Mouse (Mus musculus): ENCODE measurements around the gene Plce1. TPM values are rescaled to one million over a fixed set of nuclear protein-coding genes. Genes with fewer than 3 reads are reported as not detected.

The Plce1 gene
- polyA plus RNA-seq, 1 experiment, result not detected

- Histone ChIP-seq H3K4me3 (replicated peaks) (no peak overlapping the region), H3K9me3 (ENCODE audit: control insufficient read depth, low read length) (no peaks in the 10 kb centered on the region), H3K4me1 (ENCODE audit: control insufficient read depth) (no peaks in the 10 kb centered on the region), H3K36me3 (ENCODE audit: control insufficient read depth) (no peaks in the 10 kb centered on the region), H3K27me3 (ENCODE audit: control insufficient read depth) (no peaks in the 10 kb centered on the region)
- no peak for TF ChIP-seq TAL1 (IDR thresholded peaks at IDR 0.05; ENCODE audit: low read length)
Observed at GRCm38 (mm10) chr19:38610291-38610690, 129.4 kb downstream of the Plce1 start.

- Histone ChIP-seq H3K27me3 (ENCODE audit: control insufficient read depth) (no peaks in the 10 kb centered on the region), H3K4me3 (replicated peaks) (no peak overlapping the region), H3K4me1 (ENCODE audit: control insufficient read depth) (no peaks in the 10 kb centered on the region), H3K9me3 (ENCODE audit: control insufficient read depth, low read length) (no peaks in the 10 kb centered on the region), H3K36me3 (ENCODE audit: control insufficient read depth) (no peaks in the 10 kb centered on the region)
- no peak for TF ChIP-seq TAL1 (IDR thresholded peaks at IDR 0.05; ENCODE audit: low read length)
- TF ChIP-seq GATA1 (IDR thresholded peaks at IDR 0.05; ENCODE audit: low read length), result no peak
Observed at GRCm38 (mm10) chr19:38610809-38611208, 129.9 kb downstream of the Plce1 start.

GRCm38 (mm10) chr19:38614067-38614675, 133.3 kb downstream of the Plce1 start:
- H3K4me3 ChIP-seq (replicated peaks), result no peak overlapping the region
- H3K27me3 ChIP-seq (ENCODE audit: control insufficient read depth), result no peaks in the 10 kb centered on the region
- H3K4me1 ChIP-seq (ENCODE audit: control insufficient read depth), result no peaks in the 10 kb centered on the region
- TF ChIP-seq GATA1 (IDR thresholded peaks at IDR 0.05; ENCODE audit: low read length), result no peak
- no peak for TF ChIP-seq TAL1 (IDR thresholded peaks at IDR 0.05; ENCODE audit: low read length)
- H3K9me3 ChIP-seq (ENCODE audit: control insufficient read depth, low read length), result no peaks in the 10 kb centered on the region
- H3K36me3 ChIP-seq (ENCODE audit: control insufficient read depth), result no peaks in the 10 kb centered on the region

- Histone ChIP-seq H3K4me1 (ENCODE audit: control insufficient read depth) (no peaks in the 10 kb centered on the region), H3K36me3 (ENCODE audit: control insufficient read depth) (no peaks in the 10 kb centered on the region), H3K9me3 (ENCODE audit: control insufficient read depth, low read length) (no peaks in the 10 kb centered on the region), H3K4me3 (replicated peaks) (no peak overlapping the region), H3K27me3 (ENCODE audit: control insufficient read depth) (no peaks in the 10 kb centered on the region)
- TF ChIP-seq TAL1 (IDR thresholded peaks at IDR 0.05; ENCODE audit: low read length), result no peak
- no peak for TF ChIP-seq GATA1 (IDR thresholded peaks at IDR 0.05; ENCODE audit: low read length)
Observed at GRCm38 (mm10) chr19:38615356-38615755, 134.4 kb downstream of the Plce1 start.

- Histone ChIP-seq H3K9me3 (ENCODE audit: control insufficient read depth, low read length) (no peaks in the 10 kb centered on the region), H3K4me1 (ENCODE audit: control insufficient read depth) (no peaks in the 10 kb centered on the region), H3K36me3 (ENCODE audit: control insufficient read depth) (no peaks in the 10 kb centered on the region), H3K4me3 (replicated peaks) (no peak overlapping the region), H3K27me3 (ENCODE audit: control insufficient read depth) (no peaks in the 10 kb centered on the region)
- TF ChIP-seq TAL1 (IDR thresholded peaks at IDR 0.05; ENCODE audit: low read length), result no peak
- TF ChIP-seq GATA1 (IDR thresholded peaks at IDR 0.05; ENCODE audit: low read length), result no peak
Observed at GRCm38 (mm10) chr19:38620134-38620533, 139.2 kb downstream of the Plce1 start.

GRCm38 (mm10) chr19:38621546-38621945, 140.6 kb downstream of the Plce1 start:
- TF ChIP-seq GATA1 (IDR thresholded peaks at IDR 0.05; ENCODE audit: low read length) (no peak), TAL1 (IDR thresholded peaks at IDR 0.05; ENCODE audit: low read length) (no peak)
- Histone ChIP-seq H3K9me3 (ENCODE audit: control insufficient read depth, low read length) (no peaks in the 10 kb centered on the region), H3K4me3 (replicated peaks) (no peak overlapping the region), H3K36me3 (ENCODE audit: control insufficient read depth) (no peaks in the 10 kb centered on the region), H3K4me1 (ENCODE audit: control insufficient read depth) (no peaks in the 10 kb centered on the region), H3K27me3 (ENCODE audit: control insufficient read depth) (no peaks in the 10 kb centered on the region)

GRCm38 (mm10) chr19:38626246-38627015, 145.5 kb downstream of the Plce1 start:
- Histone ChIP-seq H3K36me3 (ENCODE audit: control insufficient read depth) (no peaks in the 10 kb centered on the region), H3K27me3 (ENCODE audit: control insufficient read depth) (no peaks in the 10 kb centered on the region), H3K9me3 (ENCODE audit: control insufficient read depth, low read length) (no peaks in the 10 kb centered on the region), H3K4me1 (ENCODE audit: control insufficient read depth) (no peaks in the 10 kb centered on the region), H3K4me3 (replicated peaks) (no peak overlapping the region)
- TF ChIP-seq TAL1 (IDR thresholded peaks at IDR 0.05; ENCODE audit: low read length) (no peak), GATA1 (IDR thresholded peaks at IDR 0.05; ENCODE audit: low read length) (no peak)

GRCm38 (mm10) chr19:38627075-38627768, 146.3 kb downstream of the Plce1 start:
- Histone ChIP-seq H3K4me1 (ENCODE audit: control insufficient read depth) (no peaks in the 10 kb centered on the region), H3K27me3 (ENCODE audit: control insufficient read depth) (no peaks in the 10 kb centered on the region), H3K9me3 (ENCODE audit: control insufficient read depth, low read length) (no peaks in the 10 kb centered on the region), H3K36me3 (ENCODE audit: control insufficient read depth) (no peaks in the 10 kb centered on the region), H3K4me3 (replicated peaks) (no peak overlapping the region)
- no peak for TF ChIP-seq GATA1 (IDR thresholded peaks at IDR 0.05; ENCODE audit: low read length)
- TF ChIP-seq TAL1 (IDR thresholded peaks at IDR 0.05; ENCODE audit: low read length), result no peak

- Histone ChIP-seq H3K36me3 (ENCODE audit: control insufficient read depth) (no peaks in the 10 kb centered on the region), H3K27me3 (ENCODE audit: control insufficient read depth) (no peaks in the 10 kb centered on the region), H3K4me1 (ENCODE audit: control insufficient read depth) (no peaks in the 10 kb centered on the region), H3K4me3 (replicated peaks) (no peak overlapping the region), H3K9me3 (ENCODE audit: control insufficient read depth, low read length) (no peaks in the 10 kb centered on the region)
- TF ChIP-seq TAL1 (IDR thresholded peaks at IDR 0.05; ENCODE audit: low read length) (no peak), GATA1 (IDR thresholded peaks at IDR 0.05; ENCODE audit: low read length) (no peak)
Observed at GRCm38 (mm10) chr19:38632251-38632650, 151.3 kb downstream of the Plce1 start.
